Mouse (Mus musculus): ENCODE measurements around the gene Nap1l5.

GRCm38 (mm10) chr6:58943958-58944357 lies 37.1 kb upstream of the Nap1l5 start:
- TF ChIP-seq CTCF (IDR thresholded peaks at IDR 0.05; ENCODE audit: control insufficient read depth, insufficient read depth, insufficient replicate concordance, low read depth, low read length) (no peak), POLR2A (IDR thresholded peaks at IDR 0.05; ENCODE audit: control insufficient read depth, low read depth, low read length) (no peak)

Data from testis, adult 2 months (tissue).